Mouse (Mus musculus) gastrocnemius, postnatal 4 days (tissue): ENCODE measurements at regions not wholly inside any gene's neighbourhood (a gene's known extent, or its start where the extent isn't known, plus 50 kb on each side); places are given as distances from the start of the nearest gene placed in this dataset.

Experiments used
- DNase-seq, 2 experiments: peaks; one replicate each; pipeline ENCODE4 v3.0.0; 2021 to 2022; ENCODE audit warnings: low spot score in 2 of 2, mixed read lengths in 2 of 2

DNA sequence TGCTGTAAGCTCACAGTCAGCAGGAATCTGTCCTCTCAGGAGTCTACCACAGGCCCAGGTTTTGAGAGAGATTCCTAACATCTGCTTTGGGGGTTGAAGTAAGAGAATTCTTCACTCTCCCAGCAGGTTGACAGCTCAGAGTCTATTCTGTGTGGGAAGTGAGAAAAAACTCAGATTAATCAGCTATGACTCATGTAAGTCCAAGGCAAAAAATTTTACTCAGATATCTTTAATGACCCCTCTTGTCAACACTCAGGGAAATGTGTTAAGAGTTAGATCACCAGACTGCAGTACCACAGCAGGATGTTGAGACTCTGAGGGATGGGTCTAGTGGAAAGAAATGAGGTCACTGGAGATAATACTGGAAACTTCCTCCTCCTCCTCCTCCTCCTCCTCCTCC is 688.4 kb downstream of the Hs3st4 start:
- DNase-seq, result no peak

GRCm38 (mm10) chr7:124676854-124677515 is 694.3 kb downstream of the Hs3st4 start:
- no peak for DNase-seq

- no peak for DNase-seq
Measured at GRCm38 (mm10) chr7:124680561-124680960, 697.9 kb downstream of the Hs3st4 start.

- DNase-seq, result no peak
Measured at GRCm38 (mm10) chr7:124681212-124681611, 698.5 kb downstream of the Hs3st4 start.

- no peak for DNase-seq
Measured at GRCm38 (mm10) chr7:124681820-124682219, 699.2 kb downstream of the Hs3st4 start.

DNA sequence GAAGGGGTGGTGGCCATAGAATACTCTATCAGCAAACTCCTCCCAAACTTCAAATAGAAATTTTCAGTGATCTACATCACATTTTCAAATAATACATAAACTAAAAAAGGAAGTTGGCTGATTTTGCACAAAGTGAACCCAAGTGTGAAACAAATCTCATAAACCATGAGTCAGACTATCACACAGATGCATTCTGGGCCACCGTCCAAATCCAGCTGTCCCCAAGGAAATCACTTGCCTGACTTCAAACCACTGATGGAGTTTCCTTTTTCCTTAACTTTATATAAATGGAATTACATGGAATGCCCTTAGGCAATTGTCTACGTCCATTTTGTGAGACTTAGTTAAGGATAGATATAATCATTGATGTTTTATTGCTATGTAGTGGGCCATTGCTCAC is 702.8 kb downstream of the Hs3st4 start:
- DNase-seq, result peak; percentile 72 to 80

- DNase-seq, result no peak
Measured at GRCm38 (mm10) chr7:124704163-124704824, 721.6 kb downstream of the Hs3st4 start.

- no peak for DNase-seq
Measured at GRCm38 (mm10) chr7:124707143-124707542, 724.5 kb downstream of the Hs3st4 start.

GRCm38 (mm10) chr7:124708771-124709485 is 726.3 kb downstream of the Hs3st4 start:
- peak; percentile 21 to 46 for DNase-seq

- DNase-seq, result no peak
Measured at GRCm38 (mm10) chr7:124720927-124721326, 723.5 kb upstream of the Kdm8 start.

DNA sequence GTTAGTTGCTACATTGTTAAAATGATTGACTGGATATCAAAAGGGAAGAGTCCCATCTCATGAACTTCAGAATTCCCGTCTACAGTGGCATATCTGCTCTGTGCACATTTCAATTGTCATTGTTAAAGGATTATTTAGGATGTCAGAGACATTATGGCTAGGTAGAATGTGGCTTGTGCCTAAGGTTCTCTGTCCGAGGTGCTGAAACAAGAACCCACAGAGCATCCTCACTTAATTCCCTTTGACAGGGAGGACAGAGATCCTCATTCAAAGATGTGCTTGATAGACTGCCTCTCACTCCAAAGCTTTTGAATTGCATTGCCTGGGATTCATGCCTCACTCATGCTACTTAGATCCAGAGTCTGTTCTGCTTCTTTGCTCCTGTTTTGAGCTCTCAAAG is 702.4 kb upstream of the Kdm8 start:
- DNase-seq, result no peak

- no peak for DNase-seq
Measured at GRCm38 (mm10) chr7:124746321-124746720, 698.2 kb upstream of the Kdm8 start.

DNA sequence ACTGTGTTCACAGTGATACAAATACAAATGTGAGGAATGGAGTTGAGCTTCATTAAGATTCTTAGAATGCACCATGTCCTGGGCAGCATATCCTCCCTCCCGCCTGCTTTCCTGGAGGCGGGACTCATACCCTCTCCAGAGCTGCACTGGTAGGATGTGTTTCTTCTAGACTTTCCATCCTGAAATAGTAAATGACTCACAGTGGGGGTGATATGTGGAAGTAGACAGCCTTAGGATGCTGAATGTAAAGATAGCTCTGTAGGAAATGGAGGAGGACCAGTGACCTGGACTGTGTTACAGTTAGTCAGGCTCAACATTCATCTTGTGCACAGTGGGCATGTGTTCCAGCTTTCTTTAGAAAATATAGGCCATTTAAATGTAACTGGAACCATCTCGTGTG is 696.1 kb upstream of the Kdm8 start:
- no peak for DNase-seq

- no peak for DNase-seq
Measured at GRCm38 (mm10) chr7:124759084-124759483, 685.4 kb upstream of the Kdm8 start.

GRCm38 (mm10) chr7:124777822-124778221 is 666.7 kb upstream of the Kdm8 start:
- DNase-seq, result no peak

GRCm38 (mm10) chr7:124782816-124783215 is 661.7 kb upstream of the Kdm8 start:
- peak in 1 of 2 experiments; percentile 16 for DNase-seq

- no peak for DNase-seq
Measured at GRCm38 (mm10) chr7:124784995-124785394, 659.5 kb upstream of the Kdm8 start.

GRCm38 (mm10) chr7:124785896-124786295 is 658.6 kb upstream of the Kdm8 start:
- DNase-seq, result no peak

- DNase-seq, result no peak
Measured at GRCm38 (mm10) chr7:124788781-124789180, 655.7 kb upstream of the Kdm8 start.

- DNase-seq, result no peak
Measured at GRCm38 (mm10) chr7:124803101-124803500, 641.4 kb upstream of the Kdm8 start.

DNA sequence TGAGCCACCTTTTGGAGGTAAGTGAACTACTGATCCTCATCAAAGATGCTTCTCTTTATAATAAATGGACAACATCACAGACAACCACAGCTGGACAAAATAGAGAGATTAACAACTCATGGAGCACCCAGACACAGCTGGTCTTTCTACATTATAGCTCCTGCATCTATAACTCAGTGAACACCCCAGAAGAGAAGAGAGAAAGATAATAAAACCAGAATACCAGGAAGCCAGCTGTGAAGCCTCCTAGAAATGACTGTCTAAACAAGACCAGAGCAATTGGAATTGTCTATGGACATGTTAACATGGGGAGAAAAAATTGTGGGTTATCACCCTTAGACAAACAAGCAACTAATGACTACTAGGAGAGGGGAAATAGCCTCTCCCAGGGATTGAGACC is 609.8 kb upstream of the Kdm8 start:
- DNase-seq, result no peak

- no peak for DNase-seq
Measured at GRCm38 (mm10) chr7:124836531-124836930, 607.9 kb upstream of the Kdm8 start.
